In the genomic region with DNA sequence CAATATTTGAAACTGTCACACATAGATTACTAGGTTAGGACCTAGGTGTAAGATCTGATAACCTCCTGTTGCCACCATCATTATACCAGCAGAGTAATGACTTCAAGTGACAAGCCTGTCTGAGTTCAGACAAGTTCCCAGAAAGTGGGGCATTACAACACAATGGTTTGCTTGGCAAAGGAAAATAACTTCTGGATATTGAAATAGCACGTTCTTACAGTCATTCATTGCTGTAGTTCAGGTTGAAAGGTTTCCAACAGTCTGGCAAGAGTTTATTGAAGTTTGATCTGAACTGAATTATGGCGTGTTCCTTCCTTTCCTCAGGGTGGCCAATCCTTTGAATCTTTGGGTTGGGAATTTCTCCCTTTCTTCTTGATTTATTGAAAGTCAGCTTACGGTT, we compare ENCODE assay signal across 22 mouse cellular contexts. TPM values are rescaled to one million over a fixed set of nuclear protein-coding genes. Genes with fewer than 3 reads are reported as not detected.
"Had no signal": no experiment of that assay in that cellular context is flagged by ENCODE, and none has a peak within 500 bp of the region (broad histone marks: within the 10 kb centered on the region; RNA-seq: fewer than 3 reads in every experiment).

No protein-coding gene starts in this region.

- DNase-seq: retina, postnatal 1 day; right cerebral cortex, adult 18-20 months; right cerebral cortex, postnatal 14 days; right cerebral cortex, postnatal 25 days; right cerebral cortex, postnatal 4 days; spleen, adult 18-20 months; thymus, adult 18-20 months; thymus, adult 2 months; thymus, postnatal 14 days; thymus, postnatal 25 days; thymus, postnatal 36 days; thymus, postnatal 4 days had no signal

- H3K4me2 ChIP-seq: neural tube, embryonic 13.5 days; neural tube, embryonic 15.5 days; stomach, embryonic 15.5 days had no signal

- H3K36me3 ChIP-seq: neural tube, embryonic 13.5 days; neural tube, embryonic 15.5 days; stomach, embryonic 15.5 days had no signal

- H3K4me1 ChIP-seq: stomach, embryonic 15.5 days had no signal

- H3K27me3 ChIP-seq: neural tube, embryonic 13.5 days; neural tube, embryonic 15.5 days; stomach, embryonic 15.5 days had no signal

- H3K9me3 ChIP-seq: neural tube, embryonic 13.5 days; neural tube, embryonic 15.5 days; stomach, embryonic 15.5 days had no signal

- H3K9ac ChIP-seq: neural tube, embryonic 13.5 days; neural tube, embryonic 15.5 days; stomach, embryonic 15.5 days had no signal

- H3K27ac ChIP-seq: neural tube, embryonic 13.5 days; neural tube, embryonic 15.5 days; stomach, embryonic 15.5 days; stomach, postnatal 0 days had no signal

- H3K4me3 ChIP-seq: neural tube, embryonic 13.5 days; neural tube, embryonic 15.5 days; stomach, embryonic 15.5 days had no signal

RNA-seq across cellular contexts. Expression of a gene that starts 57.8 kb away (rescaled TPM):
- total RNA-seq: neutrophil, adult 5-6 weeks had no signal
- polyA plus RNA-seq: small intestine, adult 2 months; spleen, adult 2 months; stomach, embryonic 14.5 days; stomach, embryonic 15.5 days; thymus, adult 2 months; thymus, postnatal 0 days; urinary bladder, adult 2 months had no signal
